Mouse (Mus musculus) forebrain, postnatal 0 days (tissue): ENCODE results near the gene Ankrd33b. TPM values are rescaled to one million over a fixed set of nuclear protein-coding genes. Genes with fewer than 3 reads are reported as not detected.

Experiments
- ATAC-seq: fragments of 200-750 bp; cut with Nextera tagmentation; 2 replicates; pipeline ENCODE4 v1.8.0; 2017; ENCODE audit warnings: mild to moderate bottlenecking, moderate library complexity
- DNase-seq: peaks from one replicate; pipeline ENCODE4 v3.0.0-alpha.2; 2015
- H3K27ac ChIP-seq: fragments of 300-500 bp; sonication (generic); 2 replicates; pipeline ENCODE4 v1.5.1; 2014; ENCODE audit warnings: low read depth, mild to moderate bottlenecking, antibody characterized with exemption, low read length, moderate library complexity, mixed read lengths
- H3K27me3 ChIP-seq: fragments of 300-500 bp; sonication (generic); 2 replicates; pipeline ENCODE4 v1.6.1; 2014; ENCODE audit warnings: mild to moderate bottlenecking, low read length, mixed read lengths; ENCODE audit not compliant: insufficient read depth
- H3K36me3 ChIP-seq: fragments of 300-500 bp; sonication (generic); 2 replicates; pipeline ENCODE4 v1.6.1; 2014; ENCODE audit warnings: mild to moderate bottlenecking, moderate library complexity; ENCODE audit not compliant: insufficient read depth
- H3K4me1 ChIP-seq: fragments of 300-500 bp; sonication (generic); 2 replicates; pipeline ENCODE4 v1.6.1; 2014; ENCODE audit warnings: antibody characterized with exemption; ENCODE audit not compliant: insufficient read depth
- H3K4me2 ChIP-seq: fragments of 300-500 bp; sonication (generic); 2 replicates; pipeline ENCODE4 v1.6.1; 2014; ENCODE audit warnings: low read depth, mild to moderate bottlenecking, moderate library complexity
- H3K4me3 ChIP-seq: fragments of 300-500 bp; sonication (generic); 2 replicates; pipeline ENCODE4 v1.5.1; 2014; ENCODE audit warnings: low read depth, low read length, mixed read lengths
- H3K9ac ChIP-seq: fragments of 300-500 bp; sonication (generic); 2 replicates; pipeline ENCODE4 v1.6.1; 2014; ENCODE audit warnings: mild to moderate bottlenecking
- H3K9me3 ChIP-seq: fragments of 300-500 bp; sonication (generic); 2 replicates; pipeline ENCODE4 v1.6.1; 2016; ENCODE audit warnings: low read length
- CTCF ChIP-seq: sonication (generic); IDR thresholded peaks from 2 replicates; pipeline ENCODE4 v1.5.1; 2016; ENCODE audit warnings: antibody characterized with exemption, control low read depth, low read depth
- WGBS: fragments of 180-500 bp; shearing (Covaris S2); extraction: QIAGEN DNeasy Blood & Tissue Kit; methylation state at CpG from one replicate; pipeline ENCODE4 v1.1.7; 2014; 5-methylcytosine and 5-hydroxymethylcytosine counted together
- polyA plus RNA-seq: library from polyadenylated mRNA; unstranded; fragments of >200 nt; fragmentation: Nextera tagmentation; extraction: Ambion mirVana; gene quantifications from 2 replicates; pipeline ENCODE4 v1.2.1, GENCODE M21; 2015
- total RNA-seq: library from RNA; depleted of rRNA; stranded (reverse); fragments of >200 nt; gene quantifications from 2 replicates; pipeline ENCODE4 v1.2.3, GENCODE M21; 2014

Gene Ankrd33b
- total and polyA plus RNA-seq, 2 experiments from 2014 or later: 1.2 to 1.3 TPM

DNA sequence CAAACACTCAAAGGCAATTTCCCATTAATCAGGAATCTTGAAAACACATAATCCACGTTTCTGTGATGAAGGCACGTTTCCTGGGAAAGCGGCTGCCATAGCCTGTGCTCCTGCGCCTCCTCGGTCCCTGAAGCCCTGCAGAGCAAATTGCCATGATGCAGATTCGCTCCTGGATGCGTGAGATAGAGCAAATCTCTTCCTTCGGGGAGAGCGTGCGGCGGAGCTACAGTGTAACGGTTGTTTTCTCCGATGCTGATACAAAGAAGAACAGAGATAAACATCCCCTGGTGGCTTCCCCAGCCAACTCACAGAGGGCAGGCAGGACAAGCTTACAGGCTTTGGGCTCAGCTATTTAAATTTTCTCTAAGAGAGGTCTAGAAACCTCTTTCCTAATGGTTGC is 85.7 kb downstream of the Ankrd33b start:
- no peak for TF ChIP-seq CTCF
- DNase-seq (no peak), ATAC-seq (no peak)
- no peaks in the 10 kb centered on the region for H3K9me3 ChIP-seq
- H3K27ac ChIP-seq: no peak overlapping the region
- no peaks in the 10 kb centered on the region for H3K27me3 ChIP-seq
- H3K4me2 ChIP-seq: no peak overlapping the region
- WGBS: 73% methylated on average over 13 of the region's 13 CpGs
- no peak overlapping the region for H3K9ac ChIP-seq
- H3K4me3 ChIP-seq: no peak overlapping the region
- no peaks in the 10 kb centered on the region for H3K36me3 ChIP-seq
- no peaks in the 10 kb centered on the region for H3K4me1 ChIP-seq

DNA sequence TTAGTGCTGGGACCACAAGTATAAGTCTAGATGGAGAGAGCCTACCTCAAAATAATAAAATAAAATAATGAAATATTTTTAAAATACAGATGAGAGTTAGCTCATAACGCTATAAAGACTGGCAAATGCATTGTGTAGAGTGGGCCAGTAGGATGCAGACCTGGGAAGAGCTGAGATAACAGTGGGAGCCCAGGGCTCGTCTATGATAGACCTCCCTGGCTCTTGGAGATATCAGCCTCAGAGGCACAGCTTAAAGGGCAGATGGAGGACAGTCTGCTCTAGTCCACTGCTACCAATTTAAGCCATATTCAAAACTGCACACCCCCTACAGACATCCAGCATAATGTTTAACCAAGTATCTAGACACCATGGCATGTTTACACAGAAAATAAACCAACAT is 86.8 kb downstream of the Ankrd33b start:
- ATAC-seq: no peak
- WGBS: 70% methylated on average over 2 of the region's 2 CpGs
- H3K27ac ChIP-seq: no peak overlapping the region

DNA sequence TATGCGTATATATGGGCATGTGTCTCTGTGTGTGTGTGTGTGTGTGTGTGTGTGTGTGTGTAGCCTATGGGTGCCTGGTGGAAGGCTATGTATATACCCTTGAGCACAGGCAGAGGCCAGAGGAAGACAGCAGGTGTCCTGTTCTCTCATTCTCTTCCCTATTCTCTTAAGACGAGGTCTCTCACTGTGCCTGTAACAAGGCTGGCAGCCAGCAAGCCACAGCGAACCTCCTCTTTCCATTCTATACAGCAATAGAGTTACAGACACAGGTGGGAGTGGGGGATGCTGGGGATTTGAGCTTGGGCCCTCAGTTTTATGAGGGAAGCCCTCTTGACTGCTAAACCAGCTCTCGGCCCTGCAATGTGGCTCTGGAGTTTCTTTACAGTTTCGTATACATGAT is 87.5 kb downstream of the Ankrd33b start:
- no peak overlapping the region for H3K4me2 ChIP-seq
- H3K27me3 ChIP-seq: no peaks in the 10 kb centered on the region
- H3K4me3 ChIP-seq: no peak overlapping the region
- no peaks in the 10 kb centered on the region for H3K4me1 ChIP-seq
- H3K9me3 ChIP-seq: no peaks in the 10 kb centered on the region
- no peak overlapping the region for H3K9ac ChIP-seq
- DNase-seq: no peak
- H3K36me3 ChIP-seq: no peaks in the 10 kb centered on the region
- WGBS: 64% methylated on average over 5 of the region's 5 CpGs
- no peak for ATAC-seq
- no peak overlapping the region for H3K27ac ChIP-seq
- TF ChIP-seq CTCF: no peak

More for the DNA sequence above, 86.8 kb downstream of the Ankrd33b start:
- H3K27me3 ChIP-seq: no peaks in the 10 kb centered on the region
- H3K9ac ChIP-seq: no peak overlapping the region
- no peak for TF ChIP-seq CTCF
- no peaks in the 10 kb centered on the region for H3K9me3 ChIP-seq
- H3K4me2 ChIP-seq: no peak overlapping the region
- H3K36me3 ChIP-seq: no peaks in the 10 kb centered on the region
- no peaks in the 10 kb centered on the region for H3K4me1 ChIP-seq
- no peak overlapping the region for H3K4me3 ChIP-seq
- no peak for DNase-seq

DNA sequence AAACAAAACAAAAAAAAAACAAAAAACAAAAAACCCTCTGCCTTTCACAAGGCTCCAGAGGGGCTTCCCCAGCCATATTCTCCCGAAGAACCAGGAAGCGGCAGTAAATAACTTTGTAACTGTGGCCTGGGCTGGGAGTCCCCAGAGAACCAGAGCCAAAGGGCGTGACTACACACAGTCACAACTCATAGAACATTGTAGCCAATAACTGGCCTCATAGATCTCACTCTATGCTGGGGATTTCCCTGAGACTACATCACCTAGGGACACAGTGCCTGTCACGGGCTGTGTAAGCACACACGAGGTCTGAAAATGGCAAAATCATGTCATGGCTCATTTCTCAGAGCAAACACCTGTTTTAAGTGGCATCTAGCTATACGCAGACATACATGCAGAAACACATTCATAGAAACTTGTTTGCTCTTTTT is 87.9 kb downstream of the Ankrd33b start:
- Histone ChIP-seq H3K36me3 (no peaks in the 10 kb centered on the region), H3K4me3 (no peak overlapping the region), H3K4me2 (no peak overlapping the region), H3K4me1 (no peaks in the 10 kb centered on the region), H3K9me3 (no peaks in the 10 kb centered on the region), H3K27ac (no peak overlapping the region), H3K27me3 (no peaks in the 10 kb centered on the region), H3K9ac (no peak overlapping the region)
- 86% methylated on average over 6 of the region's 6 CpGs for WGBS
- TF ChIP-seq CTCF: no peak
- ATAC-seq: no peak
- no peak for DNase-seq

DNA sequence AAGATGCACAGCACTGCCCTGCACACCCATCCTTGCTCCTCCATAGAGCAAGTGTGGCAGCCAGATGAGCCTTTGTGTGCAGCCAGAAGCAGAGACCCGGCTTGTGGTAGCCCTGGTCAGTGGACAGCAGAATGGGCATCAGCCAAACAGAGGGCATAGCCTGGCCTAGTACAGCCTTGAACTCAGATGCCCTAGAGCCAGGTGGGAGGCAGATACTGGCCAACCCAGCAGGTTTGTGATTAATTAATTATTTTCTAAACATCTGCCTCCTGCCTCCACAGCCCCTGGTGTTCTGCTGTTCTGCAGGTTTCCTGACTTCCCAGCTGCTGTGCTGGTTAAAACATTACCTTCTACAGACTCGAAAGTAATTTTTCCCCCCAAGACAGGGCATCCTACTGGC is 88.4 kb downstream of the Ankrd33b start:
- H3K4me1 ChIP-seq: no peaks in the 10 kb centered on the region
- WGBS: 88% methylated on average over 2 of the region's 2 CpGs
- H3K9ac ChIP-seq: no peak overlapping the region
- TF ChIP-seq CTCF: no peak
- no peak overlapping the region for H3K4me2 ChIP-seq
- H3K4me3 ChIP-seq: no peak overlapping the region
- H3K36me3 ChIP-seq: no peaks in the 10 kb centered on the region
- no peaks in the 10 kb centered on the region for H3K27me3 ChIP-seq
- no peak for ATAC-seq
- H3K9me3 ChIP-seq: no peaks in the 10 kb centered on the region
- no peak overlapping the region for H3K27ac ChIP-seq
- no peak for DNase-seq

DNA sequence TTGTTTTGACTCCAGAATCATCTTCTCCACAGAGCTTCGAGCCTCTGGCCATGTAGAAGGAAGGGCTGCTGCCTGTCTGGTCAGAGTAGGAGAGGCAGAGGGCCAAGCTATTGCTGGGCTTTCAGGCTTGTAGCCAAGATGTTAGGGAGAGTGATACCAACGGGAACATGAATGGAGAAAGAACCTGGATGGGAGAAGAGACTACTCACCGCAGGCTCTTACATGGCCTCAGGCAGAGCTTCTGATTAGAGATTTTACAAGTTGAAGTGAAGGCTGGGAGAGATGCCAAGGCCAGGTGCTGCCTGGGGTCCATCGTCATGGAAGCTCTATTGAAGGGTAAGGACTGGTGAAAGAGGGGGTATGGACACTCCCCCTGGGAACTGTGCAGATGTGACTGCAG is 89.4 kb downstream of the Ankrd33b start:
- Histone ChIP-seq H3K9me3 (no peaks in the 10 kb centered on the region), H3K4me3 (no peak overlapping the region), H3K27me3 (no peaks in the 10 kb centered on the region), H3K4me2 (no peak overlapping the region), H3K27ac (no peak overlapping the region), H3K4me1 (no peaks in the 10 kb centered on the region), H3K9ac (no peak overlapping the region), H3K36me3 (no peaks in the 10 kb centered on the region)
- DNase-seq: no peak
- no peak for ATAC-seq
- WGBS: 36% methylated on average over 4 of the region's 4 CpGs
- no peak for TF ChIP-seq CTCF

DNA sequence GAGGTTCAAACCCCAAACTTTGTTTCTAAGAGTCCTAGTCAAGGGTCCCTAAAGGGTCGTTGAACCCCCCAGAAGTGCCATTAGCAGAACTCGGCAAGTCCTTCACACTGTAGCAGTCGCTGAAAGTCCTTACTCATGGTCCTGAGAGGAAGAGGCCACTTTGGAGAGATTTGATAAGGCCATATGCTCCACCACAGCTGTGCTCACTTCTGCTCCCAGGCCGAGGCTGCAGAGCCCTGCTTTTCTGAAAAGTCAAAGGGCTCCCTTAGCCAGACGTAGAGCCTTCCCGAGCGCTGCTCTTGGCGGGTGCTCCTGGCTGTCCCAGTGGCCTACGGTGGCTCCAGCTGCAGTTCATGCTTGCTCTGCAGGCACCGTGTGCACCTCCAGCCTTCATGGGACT is 94.0 kb downstream of the Ankrd33b start:
- 84% methylated on average over 10 of the region's 10 CpGs for WGBS
- H3K27me3 ChIP-seq: no peaks in the 10 kb centered on the region
- no peak for ATAC-seq

DNA sequence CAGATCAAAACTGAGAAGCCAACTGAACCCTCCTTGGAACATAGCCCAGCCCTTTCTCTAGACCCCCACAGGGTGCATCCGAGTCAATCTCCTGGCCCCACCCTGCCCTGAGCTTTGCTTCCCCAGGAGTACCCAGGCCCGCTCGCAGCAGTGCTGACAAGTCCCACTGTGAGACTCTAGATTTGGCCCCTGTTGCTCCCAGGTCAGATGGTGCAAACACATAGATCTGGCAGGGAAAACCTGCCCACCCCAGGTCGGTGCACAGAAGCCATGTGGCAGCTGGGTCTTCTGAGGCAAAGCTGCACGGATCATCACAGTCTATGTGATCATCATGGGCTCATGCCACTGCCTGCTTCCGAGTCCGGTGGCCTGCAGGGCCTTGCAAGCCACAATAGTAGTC is 94.8 kb downstream of the Ankrd33b start:
- no peak overlapping the region for H3K4me2 ChIP-seq
- ATAC-seq (no peak), DNase-seq (no peak)
- no peaks in the 10 kb centered on the region for H3K27me3 ChIP-seq
- no peak overlapping the region for H3K27ac ChIP-seq
- H3K9ac ChIP-seq: no peak overlapping the region
- no peak overlapping the region for H3K4me3 ChIP-seq
- no peaks in the 10 kb centered on the region for H3K4me1 ChIP-seq
- H3K9me3 ChIP-seq: no peaks in the 10 kb centered on the region
- 87% methylated on average over 7 of the region's 7 CpGs for WGBS
- no peaks in the 10 kb centered on the region for H3K36me3 ChIP-seq
- no peak for TF ChIP-seq CTCF

More for the DNA sequence above, 94.0 kb downstream of the Ankrd33b start:
- Histone ChIP-seq H3K4me3 (no peak overlapping the region), H3K4me1 (no peaks in the 10 kb centered on the region), H3K4me2 (no peak overlapping the region), H3K9ac (no peak overlapping the region), H3K36me3 (no peaks in the 10 kb centered on the region), H3K27ac (no peak overlapping the region), H3K9me3 (no peaks in the 10 kb centered on the region)
- no peak for DNase-seq
- TF ChIP-seq CTCF: no peak
